Mouse (Mus musculus) heart, adult 8-10 months (tissue): Measurements from ENCODE around the gene Txnrd3. TPM values are rescaled to one million over a fixed set of nuclear protein-coding genes. Genes with fewer than 3 reads are reported as not detected.

Experiments
- total RNA-seq, 4 experiments: library from RNA; stranded (reverse); gene quantifications; 2 replicates each; pipeline ENCODE4 v1.2.4; 2022

The Txnrd3 gene
- total RNA-seq, 4 experiments from 2014 or later = 14.6 to 17.0 (median 15.0) TPM

Other genes with a start within 250 kb of the Txnrd3 start
- 10 to 100 TPM; 10.1 to 12.9 (median 11.5) TPM for gene Chchd6, start 48.3 kb upstream of the Txnrd3 start, total RNA-seq
- not detected for gene Vmn1r40, start 63.6 kb downstream of the Txnrd3 start, total RNA-seq
- gene Vmn1r41, start 96.8 kb downstream of the Txnrd3 start, total RNA-seq = not detected
- under 1 TPM; 0.09 to 0.41 (median 0.22) TPM for gene Vmn1r42, start 232.4 kb downstream of the Txnrd3 start, total RNA-seq
- under 1 TPM in 1 of 4 experiments, not detected in 3; 0.03 TPM for gene Vmn1r43, start 232.4 kb downstream of the Txnrd3 start, total RNA-seq
- gene Vmn1r44, start 239.7 kb downstream of the Txnrd3 start, total RNA-seq = not detected